Comparison of ENCODE assay signal across 14 mouse cellular contexts in genomic region chr6:148514124-148514523, GRCm38 (mm10).
DNase-seq lines count a peak whose midpoint lies in the region; ATAC-seq and TF ChIP-seq lines count a peak whose summit lies in the region.
"Had no signal": no experiment of that assay in that cellular context is flagged by ENCODE, and none has a peak within 500 bp of the region (broad histone marks: within the 10 kb centered on the region; RNA-seq: fewer than 3 reads in every experiment).

No protein-coding gene starts in this region.

- peak; percentile 46 for DNase-seq in heart, adult 11 months
- DNase-seq in heart, adult 18-20 months = no peak
- DNase-seq in midbrain, postnatal 0 days (ENCODE audit: low spot score) = peak; percentile 32
- DNase-seq in midbrain, embryonic 10.5 days (ENCODE audit: low spot score) = no peak
- DNase-seq in liver, embryonic 13.5 days = no peak
- DNase-seq in telencephalon, adult 2 months (ENCODE audit: low read depth, low spot score) = peak; percentile 23
- DNase-seq in thymus, postnatal 0 days (ENCODE audit: low spot score) = no peak
- DNase-seq: adrenal gland, postnatal 10 days; cerebellum, adult 2 months; spleen, adult 18-20 months had no signal

- H3K27ac ChIP-seq in midbrain, postnatal 0 days (ENCODE audit: low read depth, low read length) = no peak overlapping the region
- no peak overlapping the region for H3K27ac ChIP-seq in midbrain, embryonic 10.5 days (replicated peaks)
- H3K27ac ChIP-seq in liver, embryonic 13.5 days = peak overlapping the region; percentile 86
- H3K27ac ChIP-seq: layer of hippocampus, adult 2 months; midbrain, embryonic 15.5 days had no signal

- TF ChIP-seq CTCF in midbrain, postnatal 0 days (IDR thresholded peaks at IDR 0.05) = no peak

- WGBS in midbrain, postnatal 0 days = 60% methylated on average over 6 of the region's 6 CpGs
- WGBS in midbrain, embryonic 10.5 days = 89% methylated on average over 6 of the region's 6 CpGs
- 77% methylated on average over 6 of the region's 6 CpGs for WGBS in liver, embryonic 13.5 days (ENCODE audit: insufficient replicate concordance)

- H3K4me3 ChIP-seq in midbrain, postnatal 0 days (ENCODE audit: low read depth, low read length) = no peak overlapping the region
- no peak overlapping the region for H3K4me3 ChIP-seq in midbrain, embryonic 10.5 days
- H3K4me3 ChIP-seq in liver, embryonic 13.5 days (replicated peaks) = no peak overlapping the region
- H3K4me3 ChIP-seq: layer of hippocampus, adult 2 months; midbrain, embryonic 15.5 days had no signal

- H3K4me1 ChIP-seq in midbrain, postnatal 0 days (ENCODE audit: insufficient read depth, low read length) = 0 out of 2 replicates have a peak, but pooled peaks cover 3% of the 10 kb centered on the region
- no peaks in the 10 kb centered on the region for H3K4me1 ChIP-seq in midbrain, embryonic 10.5 days
- H3K4me1 ChIP-seq in liver, embryonic 13.5 days (replicated peaks) = peaks cover 67% of the 10 kb centered on the region

- no peak for ATAC-seq in midbrain, postnatal 0 days (ENCODE audit: low FRiP score)
- ATAC-seq in liver, embryonic 13.5 days (ENCODE audit: low read depth) = no peak
- ATAC-seq: inflammation-experienced regulatory T-cells, adult 6 months had no signal

- H3K36me3 ChIP-seq in midbrain, postnatal 0 days (ENCODE audit: insufficient read depth, low read length) = no peaks in the 10 kb centered on the region
- H3K36me3 ChIP-seq in midbrain, embryonic 10.5 days = no peaks in the 10 kb centered on the region
- no peaks in the 10 kb centered on the region for H3K36me3 ChIP-seq in liver, embryonic 13.5 days
- H3K36me3 ChIP-seq: midbrain, embryonic 15.5 days had no signal

- no peak overlapping the region for H3K9ac ChIP-seq in midbrain, postnatal 0 days (replicated peaks; ENCODE audit: low read length, poor library complexity, severe bottlenecking)
- H3K9ac ChIP-seq in liver, embryonic 13.5 days = peak overlapping the region; percentile 51
- H3K9ac ChIP-seq: lung, embryonic 14.5 days; midbrain, embryonic 15.5 days had no signal

- H3K27me3 ChIP-seq in midbrain, postnatal 0 days (ENCODE audit: insufficient read depth, low read length) = no peaks in the 10 kb centered on the region
- no peaks in the 10 kb centered on the region for H3K27me3 ChIP-seq in midbrain, embryonic 10.5 days (ENCODE audit: low read depth, poor library complexity, severe bottlenecking)
- H3K27me3 ChIP-seq in liver, embryonic 13.5 days = no peaks in the 10 kb centered on the region
- H3K27me3 ChIP-seq: midbrain, embryonic 15.5 days had no signal

- no peak overlapping the region for H3K4me2 ChIP-seq in midbrain, postnatal 0 days (ENCODE audit: low read depth, low read length, poor library complexity, severe bottlenecking)
- peak overlapping the region; percentile 9; the same call in 1 of the 2 replicates for H3K4me2 ChIP-seq in liver, embryonic 13.5 days
- H3K4me2 ChIP-seq: lung, embryonic 14.5 days; midbrain, embryonic 15.5 days had no signal

- H3K9me3 ChIP-seq in midbrain, postnatal 0 days (ENCODE audit: low read length) = no peaks in the 10 kb centered on the region
- H3K9me3 ChIP-seq in midbrain, embryonic 10.5 days (replicated peaks) = no peaks in the 10 kb centered on the region
- no peaks in the 10 kb centered on the region for H3K9me3 ChIP-seq in liver, embryonic 13.5 days (replicated peaks)
- H3K9me3 ChIP-seq: midbrain, embryonic 15.5 days had no signal

Comparison
In these comparisons a context has a peak if more than half of its experiments do, and no peak if none do; other contexts are left out.
1. DNase-seq: peak in heart, adult 11 months (single experiment), midbrain, postnatal 0 days (single experiment) and telencephalon, adult 2 months (single experiment); none in heart, adult 18-20 months (0 of 2), midbrain, embryonic 10.5 days (single experiment), liver, embryonic 13.5 days (single experiment) and thymus, postnatal 0 days (single experiment).